Mouse (Mus musculus): ENCODE results near the gene Meis2. TPM values are rescaled to one million over a fixed set of nuclear protein-coding genes. Genes with fewer than 3 reads are reported as not detected.

Gene Meis2
- polyA plus RNA-seq, 1 experiment from 2014 or later = 79.0 TPM

- H3K9ac ChIP-seq (replicated peaks) = no peak overlapping the region
- H3K27ac ChIP-seq = no peak overlapping the region
- H3K36me3 ChIP-seq = no peaks in the 10 kb centered on the region
- H3K27me3 ChIP-seq = no peaks in the 10 kb centered on the region
- no peak overlapping the region for H3K4me2 ChIP-seq (replicated peaks)
- no peak overlapping the region for H3K4me3 ChIP-seq (replicated peaks)
- 69% methylated on average over 8 of the region's 8 CpGs for WGBS
- ATAC-seq = no peak
- H3K4me1 ChIP-seq (replicated peaks) = 0 out of 2 replicates have a peak, but pooled peaks cover 2% of the 10 kb centered on the region
- no peaks in the 10 kb centered on the region for H3K9me3 ChIP-seq
These were observed 189.7 kb downstream of the Meis2 start for GRCm38 (mm10) chr2:115875802-115876531.

- no peaks in the 10 kb centered on the region for H3K4me1 ChIP-seq (replicated peaks)
- no peaks in the 10 kb centered on the region for H3K9me3 ChIP-seq
- H3K36me3 ChIP-seq = no peaks in the 10 kb centered on the region
- H3K27ac ChIP-seq = no peak overlapping the region
- 34% methylated on average over 2 of the region's 2 CpGs for WGBS
- no peak overlapping the region for H3K4me3 ChIP-seq (replicated peaks)
- H3K4me2 ChIP-seq (replicated peaks) = no peak overlapping the region
- no peaks in the 10 kb centered on the region for H3K27me3 ChIP-seq
- H3K9ac ChIP-seq (replicated peaks) = no peak overlapping the region
- ATAC-seq = no peak
These were observed 192.8 kb downstream of the Meis2 start for GRCm38 (mm10) chr2:115872851-115873250.

DNA sequence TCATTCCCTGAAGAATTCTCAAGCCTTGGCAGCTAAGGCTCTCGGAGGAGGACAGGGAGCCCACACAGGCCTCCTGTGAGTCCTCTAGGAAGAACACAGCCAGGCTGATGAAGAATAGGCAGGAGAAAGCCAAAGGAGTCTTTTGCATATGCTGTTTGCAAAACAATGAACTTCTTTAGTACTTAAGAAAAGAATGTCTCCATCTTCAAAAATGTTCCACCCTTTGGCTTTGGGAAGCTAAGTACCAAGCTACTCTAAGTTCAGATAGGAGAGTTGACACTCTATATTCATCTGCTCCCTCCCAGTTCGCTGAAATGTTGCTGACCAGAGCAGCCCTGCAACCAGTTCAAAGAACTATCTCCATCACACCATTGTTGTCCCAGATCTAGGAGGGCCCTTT is 195.7 kb downstream of the Meis2 start:
- no peak overlapping the region for H3K27ac ChIP-seq
- no peaks in the 10 kb centered on the region for H3K4me1 ChIP-seq (replicated peaks)
- no peaks in the 10 kb centered on the region for H3K9me3 ChIP-seq
- no peak overlapping the region for H3K4me2 ChIP-seq (replicated peaks)
- 0 out of 2 replicates have a peak, but pooled peaks cover 6% of the 10 kb centered on the region for H3K36me3 ChIP-seq
- no peak overlapping the region for H3K4me3 ChIP-seq (replicated peaks)
- no peak for ATAC-seq
- H3K27me3 ChIP-seq = no peaks in the 10 kb centered on the region
- no peak overlapping the region for H3K9ac ChIP-seq (replicated peaks)
- WGBS = 43% methylated on average over 2 of the region's 2 CpGs

- peak overlapping the region; percentile 75 for H3K27ac ChIP-seq
- peaks cover 45% of the 10 kb centered on the region for H3K4me1 ChIP-seq (replicated peaks)
- peak overlapping the region; percentile 13 for H3K4me3 ChIP-seq (replicated peaks)
- ATAC-seq = no peak; the same call in 1 of the 2 replicates
- H3K9me3 ChIP-seq = no peaks in the 10 kb centered on the region
- 0 out of 2 replicates have a peak, but pooled peaks cover 5% of the 10 kb centered on the region for H3K36me3 ChIP-seq
- 4% methylated on average over 25 of the region's 25 CpGs for WGBS
- peak overlapping the region; percentile 49 for H3K4me2 ChIP-seq (replicated peaks)
- H3K27me3 ChIP-seq = peaks cover 39% of the 10 kb centered on the region
- H3K9ac ChIP-seq (replicated peaks) = 0 out of 2 replicates have a peak overlapping the region, but pooled peaks have one; percentile 29
These were observed 204.9 kb downstream of the Meis2 start for GRCm38 (mm10) chr2:115860600-115861347.

GRCm38 (mm10) chr2:115860141-115860480 is 205.5 kb downstream of the Meis2 start:
- peak; percentile 53; the same call in 1 of the 2 replicates for ATAC-seq
- peak overlapping the region; percentile 13 for H3K4me3 ChIP-seq (replicated peaks)
- H3K27me3 ChIP-seq = peaks cover 40% of the 10 kb centered on the region
- H3K4me1 ChIP-seq (replicated peaks) = peaks cover 51% of the 10 kb centered on the region
- H3K27ac ChIP-seq = peak overlapping the region; percentile 75
- no peak overlapping the region for H3K9ac ChIP-seq (replicated peaks)
- H3K4me2 ChIP-seq (replicated peaks) = peak overlapping the region; percentile 49
- under 1% methylated on average over 15 of the region's 15 CpGs for WGBS
- H3K36me3 ChIP-seq = 0 out of 2 replicates have a peak, but pooled peaks cover 5% of the 10 kb centered on the region
- H3K9me3 ChIP-seq = no peaks in the 10 kb centered on the region

DNA sequence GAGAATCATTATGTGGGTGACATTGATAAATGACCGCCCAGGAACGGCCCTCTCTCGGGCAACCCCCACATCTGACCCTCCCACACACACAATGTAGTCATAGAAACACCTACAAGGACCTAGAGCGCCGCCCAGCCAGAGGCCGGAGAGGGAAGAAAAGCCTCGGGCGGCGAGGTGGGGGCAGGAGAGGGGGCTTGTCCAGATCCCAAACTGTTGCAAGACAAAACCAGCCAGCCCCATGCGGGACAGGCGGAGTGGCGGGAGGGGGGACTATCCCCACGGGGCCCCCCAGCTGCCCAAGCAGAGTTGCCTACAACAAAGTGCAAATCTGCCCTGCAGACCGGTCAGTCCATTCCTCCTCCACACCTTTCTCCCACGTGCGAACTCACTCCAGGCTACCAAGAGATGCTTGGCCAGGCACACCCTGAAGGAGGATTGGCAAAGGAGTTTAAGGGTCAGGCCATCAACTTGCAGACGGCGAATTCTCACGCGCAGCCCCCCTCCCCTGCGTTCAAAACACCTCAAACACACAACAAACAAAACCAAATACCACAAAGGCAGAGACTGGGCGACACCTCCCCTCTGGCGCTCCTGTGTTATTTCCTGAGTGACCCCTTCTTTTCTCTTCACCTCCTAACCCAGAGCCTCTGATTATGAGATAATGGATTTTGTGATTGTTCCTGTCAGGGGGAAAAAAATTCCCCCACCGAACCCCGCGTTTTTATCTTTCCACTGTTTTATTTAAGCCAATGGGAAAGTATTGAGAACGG is 206.1 kb downstream of the Meis2 start:
- H3K4me1 ChIP-seq (replicated peaks) = peaks cover 57% of the 10 kb centered on the region
- 0 out of 2 replicates have a peak overlapping the region, but pooled peaks have one; percentile 21 for H3K9ac ChIP-seq (replicated peaks)
- 0 out of 2 replicates have a peak, but pooled peaks cover 5% of the 10 kb centered on the region for H3K36me3 ChIP-seq
- H3K4me3 ChIP-seq (replicated peaks) = peak overlapping the region; percentile 13; the same call in 1 of the 2 replicates
- H3K9me3 ChIP-seq = no peaks in the 10 kb centered on the region
- ATAC-seq = peak; percentile 51
- H3K27me3 ChIP-seq = peaks cover 45% of the 10 kb centered on the region
- peak overlapping the region; percentile 49 for H3K4me2 ChIP-seq (replicated peaks)
- under 1% methylated on average over 27 of the region's 27 CpGs for WGBS
- H3K27ac ChIP-seq = peak overlapping the region; percentile 75

GRCm38 (mm10) chr2:115858927-115859326 is 206.7 kb downstream of the Meis2 start:
- WGBS = under 1% methylated on average over 10 of the region's 10 CpGs
- H3K36me3 ChIP-seq = 0 out of 2 replicates have a peak, but pooled peaks cover 3% of the 10 kb centered on the region
- no peak for ATAC-seq
- H3K9me3 ChIP-seq = no peaks in the 10 kb centered on the region
- H3K27ac ChIP-seq = peak overlapping the region; percentile 75
- H3K9ac ChIP-seq (replicated peaks) = no peak overlapping the region
- peak overlapping the region; percentile 5; the same call in 1 of the 2 replicates for H3K4me3 ChIP-seq (replicated peaks)
- peak overlapping the region; percentile 49 for H3K4me2 ChIP-seq (replicated peaks)
- peaks cover 58% of the 10 kb centered on the region for H3K4me1 ChIP-seq (replicated peaks)
- peaks cover 48% of the 10 kb centered on the region for H3K27me3 ChIP-seq

DNA sequence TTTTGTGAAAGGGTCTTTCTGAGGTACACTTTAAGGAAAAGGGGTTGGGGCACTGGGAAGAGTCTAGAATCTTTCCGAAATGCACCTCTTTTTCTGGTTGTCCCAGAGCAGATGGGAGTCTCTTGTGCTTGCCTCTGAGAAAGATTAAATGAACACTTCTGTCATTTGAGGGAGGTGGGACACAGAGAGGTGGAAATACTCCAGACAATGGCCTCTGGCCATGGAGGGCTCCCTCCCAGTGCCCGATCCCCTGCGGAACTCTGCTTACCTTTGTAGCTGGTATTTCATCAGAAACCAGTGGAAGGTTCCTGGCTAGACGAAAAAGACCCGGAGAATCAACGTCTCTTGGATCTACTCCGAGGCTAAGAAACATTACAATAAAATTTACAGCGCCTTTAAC is 207.4 kb downstream of the Meis2 start:
- H3K9ac ChIP-seq (replicated peaks) = no peak overlapping the region

GRCm38 (mm10) chr2:115857123-115858080 is 208.2 kb downstream of the Meis2 start:
- 2% methylated on average over 11 of the region's 11 CpGs for WGBS
- peaks cover 52% of the 10 kb centered on the region for H3K27me3 ChIP-seq
- H3K4me1 ChIP-seq (replicated peaks) = peaks cover 68% of the 10 kb centered on the region
- H3K9me3 ChIP-seq = no peaks in the 10 kb centered on the region
- H3K36me3 ChIP-seq = no peaks in the 10 kb centered on the region
- no peak for ATAC-seq
- H3K9ac ChIP-seq (replicated peaks) = no peak overlapping the region
- no peak overlapping the region for H3K4me3 ChIP-seq (replicated peaks)
- peak overlapping the region; percentile 31 for H3K27ac ChIP-seq
- H3K4me2 ChIP-seq (replicated peaks) = 0 out of 2 replicates have a peak overlapping the region, but pooled peaks have one; percentile 6

More for the DNA sequence above, 207.4 kb downstream of the Meis2 start:
- no peak for ATAC-seq
- 5% methylated on average over 8 of the region's 8 CpGs for WGBS
- H3K4me2 ChIP-seq (replicated peaks) = 0 out of 2 replicates have a peak overlapping the region, but pooled peaks have one; percentile 5
- 0 out of 2 replicates have a peak overlapping the region, but pooled peaks have one; percentile 31 for H3K27ac ChIP-seq
- no peaks in the 10 kb centered on the region for H3K9me3 ChIP-seq
- peaks cover 48% of the 10 kb centered on the region for H3K27me3 ChIP-seq
- H3K36me3 ChIP-seq = no peaks in the 10 kb centered on the region
- no peak overlapping the region for H3K4me3 ChIP-seq (replicated peaks)
- peaks cover 60% of the 10 kb centered on the region for H3K4me1 ChIP-seq (replicated peaks)

DNA sequence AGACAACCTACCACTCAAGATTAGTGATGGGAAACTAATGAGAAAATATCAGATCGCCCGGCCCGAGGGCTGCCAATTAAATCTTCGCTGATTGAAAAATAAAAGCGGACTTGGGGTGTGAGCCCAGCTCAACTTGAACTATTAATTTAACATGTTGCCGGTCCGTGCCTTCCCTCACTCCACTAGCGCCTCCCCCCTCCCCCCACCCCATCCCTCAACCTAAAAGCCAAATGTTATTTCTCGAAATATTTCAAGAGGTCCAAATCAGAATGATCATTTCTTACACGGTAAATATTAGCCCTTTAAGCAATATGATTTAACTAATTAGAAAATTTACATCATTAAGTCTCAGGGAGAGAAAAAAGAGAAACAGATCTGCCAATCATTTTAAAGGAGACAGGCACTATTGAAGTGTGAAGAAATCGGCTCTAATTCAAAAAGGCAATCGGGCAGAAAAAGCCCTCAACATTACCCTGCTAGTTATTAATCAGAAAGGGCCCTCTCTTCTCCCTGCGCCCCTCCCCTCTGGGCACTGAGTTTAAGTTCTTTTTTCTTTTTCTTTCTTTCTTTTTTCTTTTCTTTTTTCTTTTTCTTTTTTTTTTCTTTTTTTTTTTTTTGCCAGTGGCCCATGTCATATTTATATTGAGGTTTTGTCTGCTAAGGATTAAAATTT is 209.1 kb downstream of the Meis2 start:
- H3K9ac ChIP-seq (replicated peaks) = 0 out of 2 replicates have a peak overlapping the region, but pooled peaks have one; percentile 19
- peaks cover 54% of the 10 kb centered on the region for H3K27me3 ChIP-seq
- H3K27ac ChIP-seq = no peak overlapping the region
- H3K36me3 ChIP-seq = no peaks in the 10 kb centered on the region
- peak overlapping the region; percentile 52 for H3K4me2 ChIP-seq (replicated peaks)
- peak; percentile 3; the same call in 1 of the 2 replicates for ATAC-seq
- peak overlapping the region; percentile 30 for H3K4me3 ChIP-seq (replicated peaks)
- H3K4me1 ChIP-seq (replicated peaks) = peaks cover 69% of the 10 kb centered on the region
- WGBS = under 1% methylated on average over 13 of the region's 13 CpGs
- H3K9me3 ChIP-seq = no peaks in the 10 kb centered on the region

Data from midbrain, embryonic 13.5 days (tissue).